Mouse (Mus musculus) naive thymus-derived CD4-positive, alpha-beta T cell, adult 2 months (primary cell): ENCODE results near the gene Plin4.
A peak's percentile ranks its signal among the peaks of the same experiment; 100 is the strongest.

Experiments used
- DNase-seq: peaks from one replicate; pipeline ENCODE4 v3.0.0-alpha.2; 2011; ENCODE audit warnings: low read depth

Plin4 gene

GRCm38 (mm10) chr17:56109219-56110051 is at the start of gene Plin4:
Gene Plin4 (minus strand): TSS chr17:56109803.
- DNase-seq, result no peak

GRCm38 (mm10) chr17:56153643-56154042 is 44.0 kb upstream of the Plin4 start:
- no peak for DNase-seq

GRCm38 (mm10) chr17:56149897-56150296 is 40.3 kb upstream of the Plin4 start:
- no peak for DNase-seq

GRCm38 (mm10) chr17:56148790-56149618 is 39.4 kb upstream of the Plin4 start:
- DNase-seq, result no peak

GRCm38 (mm10) chr17:56148280-56148679 is 38.7 kb upstream of the Plin4 start:
- DNase-seq, result no peak

- no peak for DNase-seq
These were observed 37.8 kb upstream of the Plin4 start for GRCm38 (mm10) chr17:56147420-56147819.

GRCm38 (mm10) chr17:56146131-56146530 is 36.5 kb upstream of the Plin4 start:
- no peak for DNase-seq

- no peak for DNase-seq
These were observed 34.9 kb upstream of the Plin4 start for GRCm38 (mm10) chr17:56144546-56144945.

- DNase-seq, result no peak
These were observed 32.4 kb upstream of the Plin4 start for GRCm38 (mm10) chr17:56141702-56142605.

- peak; percentile 32 for DNase-seq
These were observed 30.4 kb upstream of the Plin4 start, which contains the start of gene Sema6b for GRCm38 (mm10) chr17:56139858-56140595. Gene Sema6b (minus strand): TSS chr17:56140343.

GRCm38 (mm10) chr17:56139355-56139754 is 29.8 kb upstream of the Plin4 start:
- no peak for DNase-seq

GRCm38 (mm10) chr17:56137839-56138613 is 28.4 kb upstream of the Plin4 start:
- no peak for DNase-seq

- no peak for DNase-seq
These were observed 27.0 kb upstream of the Plin4 start for GRCm38 (mm10) chr17:56136558-56136957.

- peak; percentile 87 for DNase-seq
These were observed 24.9 kb upstream of the Plin4 start for GRCm38 (mm10) chr17:56134463-56134971.

- peak; percentile 26 for DNase-seq
These were observed 24.1 kb upstream of the Plin4 start for GRCm38 (mm10) chr17:56133457-56134363.

GRCm38 (mm10) chr17:56132661-56133060 is 23.1 kb upstream of the Plin4 start:
- peak; percentile 88 for DNase-seq

- DNase-seq, result peak; percentile 86
These were observed 22.2 kb upstream of the Plin4 start for GRCm38 (mm10) chr17:56131814-56132213.

GRCm38 (mm10) chr17:56131136-56131535 is 21.5 kb upstream of the Plin4 start:
- no peak for DNase-seq

GRCm38 (mm10) chr17:56128246-56128645 is 18.6 kb upstream of the Plin4 start:
- DNase-seq, result no peak
